Mouse (Mus musculus) left cerebral cortex, postnatal 36 days (tissue): ENCODE data around the gene Olfr764-ps1. TPM values are rescaled to one million over a fixed set of nuclear protein-coding genes. Genes with fewer than 3 reads are reported as not detected.

Experiments used
- total RNA-seq, 2 experiments: library from RNA; stranded (reverse); gene quantifications; 2 replicates each; pipeline ENCODE4 v1.2.3; 2021

Gene Olfr764-ps1
- total RNA-seq, 2 experiments from 2014 or later, result not detected

Other genes starting within 250 kb of the Olfr764-ps1 start
- gene Mmp19, start 249.0 kb downstream of the Olfr764-ps1 start, total RNA-seq, result under 1 TPM; 0.50 to 0.76 TPM
- 10 to 100 TPM; 65.0 to 66.9 TPM for gene Dnajc14, start 235.8 kb downstream of the Olfr764-ps1 start, total RNA-seq
- gene Tmem198b, start 235.5 kb downstream of the Olfr764-ps1 start, total RNA-seq, result 1 to 10 TPM; 8.4 to 8.5 TPM
- gene Sarnp, start 222.6 kb downstream of the Olfr764-ps1 start, total RNA-seq, result 10 to 100 TPM; 32.9 to 40.9 TPM
- gene Ormdl2, start 218.3 kb downstream of the Olfr764-ps1 start, total RNA-seq, result 1 to 10 TPM; 7.1 to 7.7 TPM
- 10 to 100 TPM; 12.6 to 14.7 TPM for gene Gdf11, start 148.2 kb downstream of the Olfr764-ps1 start, total RNA-seq
- 10 to 100 TPM; 59.5 to 64.6 TPM for gene Cd63, start 138.9 kb downstream of the Olfr764-ps1 start, total RNA-seq
- 1 to 10 TPM; 6.7 to 7.0 TPM for gene Rdh5, start 117.0 kb downstream of the Olfr764-ps1 start, total RNA-seq
- 10 to 100 TPM; 85.2 to 95.4 TPM for gene Bloc1s1, start 115.9 kb downstream of the Olfr764-ps1 start, total RNA-seq
- gene Itga7, start 106.1 kb downstream of the Olfr764-ps1 start, total RNA-seq, result 10 to 100 TPM; 13.0 to 16.5 TPM
- not detected for gene Mettl7b, start 78.9 kb downstream of the Olfr764-ps1 start, total RNA-seq
- not detected for gene Olfr9, start 50.5 kb downstream of the Olfr764-ps1 start, total RNA-seq
- gene Olfr763, start 29.1 kb downstream of the Olfr764-ps1 start, total RNA-seq, result not detected
- not detected for gene Olfr765, start 10.1 kb upstream of the Olfr764-ps1 start, total RNA-seq
- not detected for gene Olfr766-ps1, start 29.1 kb upstream of the Olfr764-ps1 start, total RNA-seq
- gene Olfr767, start 43.0 kb upstream of the Olfr764-ps1 start, total RNA-seq, result not detected
- not detected for gene Olfr768, start 59.5 kb upstream of the Olfr764-ps1 start, total RNA-seq
- not detected for gene Olfr769, start 78.0 kb upstream of the Olfr764-ps1 start, total RNA-seq
- not detected for gene Olfr770, start 99.1 kb upstream of the Olfr764-ps1 start, total RNA-seq
- not detected for gene Olfr771, start 124.9 kb upstream of the Olfr764-ps1 start, total RNA-seq
- gene Olfr772, start 138.0 kb upstream of the Olfr764-ps1 start, total RNA-seq, result not detected
- gene Olfr773, start 147.5 kb upstream of the Olfr764-ps1 start, total RNA-seq, result not detected
- gene Olfr774, start 196.3 kb upstream of the Olfr764-ps1 start, total RNA-seq, result not detected
- gene Olfr775, start 208.5 kb upstream of the Olfr764-ps1 start, total RNA-seq, result not detected
- not detected for gene Olfr776, start 219.2 kb upstream of the Olfr764-ps1 start, total RNA-seq
- gene Olfr777, start 231.6 kb upstream of the Olfr764-ps1 start, total RNA-seq, result not detected